Mouse (Mus musculus): ENCODE data around the gene Ankef1.

GRCm38 (mm10) chr2:136483058-136483457, 18.7 kb upstream of the Ankef1 start:
- TF ChIP-seq CTCF (IDR thresholded peaks at IDR 0.05; ENCODE audit: borderline replicate concordance, insufficient read depth, low read length) (no peak), POLR2A (IDR thresholded peaks at IDR 0.05; ENCODE audit: low read depth, low read length) (no peak)

Data from embryonic fibroblast, embryonic 13.5 days (primary cell).